Mouse (Mus musculus) hindbrain, embryonic 13.5 days (tissue): ENCODE results near the gene Rex2. TPM values are rescaled to one million over a fixed set of nuclear protein-coding genes. Genes with fewer than 3 reads are reported as not detected.

Experiments
- polyA plus RNA-seq: library from polyadenylated mRNA; unstranded; fragments of >200 nt; fragmentation: Nextera tagmentation; extraction: Ambion mirVana; gene quantifications from 2 replicates; pipeline ENCODE4 v1.2.1, GENCODE M21; 2015

Gene Rex2
- polyA plus RNA-seq, 1 experiment from 2014 or later, result not detected

Other genes with a start within 250 kb of the Rex2 start
- not detected in 2 replicates for gene Gm21411, start 112.3 kb upstream of the Rex2 start, polyA plus RNA-seq
- gene Zfp989, start 49.9 kb upstream of the Rex2 start, polyA plus RNA-seq, result 0.06 TPM in 1 of 2 replicates, not detected in the other
- 5.6 and 6.0 TPM in 2 replicates for gene Zfp991, start 110.2 kb downstream of the Rex2 start, polyA plus RNA-seq